Mouse (Mus musculus) hematopoietic stem cell, adult 5-6 weeks (primary cell): Measurements from ENCODE around the gene Sec23ip. TPM values are rescaled to one million over a fixed set of nuclear protein-coding genes. Genes with fewer than 3 reads are reported as not detected.
A peak's percentile ranks its signal among the peaks of the same experiment; 100 is the strongest.
"Not testable (repeated sequence)": the region's sequence is repeated elsewhere in the genome, so short reads cannot be mapped to it uniquely, and the experiment has no call there.

Source experiments
- ATAC-seq, 2 experiments: fragments of 125-278 bp in 1 of 2; replicated peaks in 1 of 2; 2 replicates each; pipeline ENCODE4 v1.8.0; 2016 to 2017; ENCODE audit warnings: inconsistent platforms in 2 of 2, mild to moderate bottlenecking in 2 of 2, moderate number of reproducible peaks in 2 of 2, low read depth in 1 of 2, moderate TSS enrichment in 1 of 2; ENCODE audit not compliant: low FRiP score in 2 of 2, poor library complexity in 2 of 2, severe bottlenecking in 2 of 2, insufficient read depth in 1 of 2, low TSS enrichment in 1 of 2
- total RNA-seq: library from RNA; stranded (forward); fragments of 172-1452, 232-1000 nt; gene quantifications from 2 replicates; pipeline ENCODE4 v1.2.3, GENCODE M21; 2017

The Sec23ip gene
- total RNA-seq: 29.7 and 38.0 TPM in 2 replicates

GRCm38 (mm10) chr7:128744684-128745485 lies at the start of gene Sec23ip:
TSS of gene Sec23ip (plus strand) at chr7:128744943.
- peak; percentile 81 to 89 for ATAC-seq

- ATAC-seq: not testable (repeated sequence)
Measured at GRCm38 (mm10) chr7:128699959-128700358, 44.8 kb upstream of the Sec23ip start.

- peak; percentile 42 to 91 for ATAC-seq
Measured at GRCm38 (mm10) chr7:128705735-128706134, 39.0 kb upstream of the Sec23ip start.

GRCm38 (mm10) chr7:128717991-128718390 lies 26.8 kb upstream of the Sec23ip start:
- ATAC-seq: no peak

GRCm38 (mm10) chr7:128724761-128725160 lies 20.0 kb upstream of the Sec23ip start:
- peak; percentile 89 to 94 for ATAC-seq

GRCm38 (mm10) chr7:128725189-128725588 lies 19.6 kb upstream of the Sec23ip start:
- no peak for ATAC-seq

- ATAC-seq: no peak
Measured at GRCm38 (mm10) chr7:128726999-128727398, 17.7 kb upstream of the Sec23ip start.

GRCm38 (mm10) chr7:128727701-128728100 lies 17.0 kb upstream of the Sec23ip start:
- no peak for ATAC-seq

- peak; percentile 57 to 59 for ATAC-seq
Measured at GRCm38 (mm10) chr7:128728738-128729137, 16.0 kb upstream of the Sec23ip start.

GRCm38 (mm10) chr7:128731585-128731984 lies 13.2 kb upstream of the Sec23ip start:
- no peak for ATAC-seq

GRCm38 (mm10) chr7:128738041-128738440 lies 6.7 kb upstream of the Sec23ip start:
- ATAC-seq: peak; percentile 43 to 55; a peak in 2 of 4 replicates

GRCm38 (mm10) chr7:128739116-128739461 lies 5.7 kb upstream of the Sec23ip start:
- ATAC-seq: no peak

- ATAC-seq: peak; percentile 46 to 59; a peak in 3 of 4 replicates
Measured at GRCm38 (mm10) chr7:128739462-128740277, 5.1 kb upstream of the Sec23ip start.

- peak; percentile 68 to 78 for ATAC-seq
Measured at GRCm38 (mm10) chr7:128740334-128740733, 4.4 kb upstream of the Sec23ip start, which contains the start of gene Mcmbp. TSS of gene Mcmbp (minus strand) at chr7:128740495.

- ATAC-seq: no peak
Measured at GRCm38 (mm10) chr7:128743898-128744297, 845 bp upstream of the Sec23ip start.

GRCm38 (mm10) chr7:128746151-128746550 lies 1.4 kb downstream of the Sec23ip start:
- ATAC-seq: no peak

GRCm38 (mm10) chr7:128748758-128749157 lies 4.0 kb downstream of the Sec23ip start:
- no peak for ATAC-seq

- no peak for ATAC-seq
Measured at GRCm38 (mm10) chr7:128750296-128750695, 5.6 kb downstream of the Sec23ip start.
